Mouse (Mus musculus) heart, embryonic 13.5 days (tissue): Measurements from ENCODE around the gene Mylip. TPM values are rescaled to one million over a fixed set of nuclear protein-coding genes. Genes with fewer than 3 reads are reported as not detected.

Experiments used
- ATAC-seq: fragments of 200-750 bp; cut with Nextera tagmentation; 2 replicates; pipeline ENCODE4 v1.8.0; 2017; ENCODE audit warnings: moderate TSS enrichment; ENCODE audit not compliant: insufficient number of reproducible peaks, low FRiP score, low TSS enrichment; ENCODE audit errors: extremely low read depth
- H3K27ac ChIP-seq: fragments of 300-500 bp; sonication (generic); replicated peaks from 2 replicates; pipeline ENCODE4 v1.5.1; 2015; ENCODE audit warnings: moderate library complexity, mild to moderate bottlenecking, inconsistent platforms
- H3K27me3 ChIP-seq: fragments of 300-500 bp; sonication (generic); replicated peaks from 2 replicates; pipeline ENCODE4 v1.6.1; 2015; ENCODE audit warnings: mild to moderate bottlenecking, inconsistent platforms
- H3K36me3 ChIP-seq: fragments of 300-500 bp; sonication (generic); 2 replicates; pipeline ENCODE4 v1.6.1; 2015; ENCODE audit warnings: mild to moderate bottlenecking, inconsistent platforms
- H3K4me1 ChIP-seq: fragments of 300-500 bp; sonication (generic); 2 replicates; pipeline ENCODE4 v1.6.1; 2015; ENCODE audit warnings: inconsistent platforms
- H3K4me2 ChIP-seq: fragments of 300-500 bp; sonication (generic); 2 replicates; pipeline ENCODE4 v1.6.1; 2015; ENCODE audit warnings: inconsistent platforms, mild to moderate bottlenecking, moderate library complexity
- H3K4me3 ChIP-seq: fragments of 300-500 bp; sonication (generic); 2 replicates; pipeline ENCODE4 v1.5.1; 2015; ENCODE audit warnings: moderate library complexity, mild to moderate bottlenecking, inconsistent platforms
- H3K9ac ChIP-seq: fragments of 300-500 bp; sonication (generic); 2 replicates; pipeline ENCODE4 v1.6.1; 2015; ENCODE audit warnings: inconsistent platforms, mild to moderate bottlenecking, moderate library complexity
- H3K9me3 ChIP-seq: fragments of 300-500 bp; sonication (generic); 2 replicates; pipeline ENCODE4 v1.6.1; 2016; ENCODE audit warnings: inconsistent platforms
- WGBS: fragments of 180-500 bp; shearing (Covaris S2); methylation state at CpG from one replicate; pipeline ENCODE4 v1.1.7; 2015; ENCODE audit warnings: mixed read lengths; 5-methylcytosine and 5-hydroxymethylcytosine counted together
- polyA plus RNA-seq: library from polyadenylated mRNA; unstranded; fragments of >200 nt; fragmentation: Nextera tagmentation; extraction: Ambion mirVana; gene quantifications from 2 replicates; pipeline ENCODE4 v1.2.1, GENCODE M21; 2015

The Mylip gene
- polyA plus RNA-seq, 1 experiment from 2014 or later, result 8.1 TPM

DNA sequence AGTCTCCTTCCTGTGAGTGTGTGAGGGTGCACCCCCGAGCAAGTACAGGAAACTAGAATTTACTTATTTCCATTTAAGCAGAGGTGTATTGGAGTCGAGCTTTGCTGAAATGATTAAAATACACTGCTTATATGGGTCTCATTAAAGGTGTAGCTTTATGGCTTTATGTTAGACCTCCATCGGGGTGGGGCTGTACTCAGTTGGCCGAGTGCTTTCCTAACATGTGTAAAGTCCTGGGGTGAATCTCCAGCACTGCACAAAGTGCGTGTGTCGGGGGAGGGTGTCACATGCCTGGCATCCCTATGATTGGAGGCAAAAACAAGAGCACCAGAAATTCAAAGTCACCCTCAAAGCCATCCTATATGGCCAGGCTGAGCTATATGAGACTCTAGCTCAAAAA is 49.3 kb downstream of the Mylip start:
- Histone ChIP-seq H3K4me1 (peaks cover 24% of the 10 kb centered on the region), H3K36me3 (no peaks in the 10 kb centered on the region), H3K9me3 (no peaks in the 10 kb centered on the region), H3K4me2 (no peak overlapping the region), H3K9ac (no peak overlapping the region), H3K27ac (no peak overlapping the region), H3K4me3 (no peak overlapping the region), H3K27me3 (no peaks in the 10 kb centered on the region)
- WGBS, result 76% methylated on average over 6 of the region's 6 CpGs
- ATAC-seq, result no peak

DNA sequence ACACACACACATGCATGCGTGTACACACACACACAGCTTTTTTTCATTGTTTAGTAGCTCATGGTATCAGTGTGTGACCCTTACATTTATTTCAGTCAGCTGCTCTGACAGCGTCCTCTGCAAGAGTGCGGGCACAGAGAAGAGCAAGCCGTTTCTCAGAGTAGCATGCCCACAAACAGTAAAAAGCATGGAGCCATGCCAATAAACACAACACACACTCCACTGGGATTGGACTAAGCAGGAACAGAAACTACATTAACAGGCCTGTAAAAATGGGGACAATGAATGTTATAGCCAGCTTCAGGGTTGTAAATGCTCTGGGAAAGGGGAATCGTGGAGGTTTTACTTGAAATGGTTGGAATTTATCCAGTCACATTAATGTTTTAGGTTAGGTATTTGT is 50.7 kb downstream of the Mylip start:
- Histone ChIP-seq H3K27me3 (no peaks in the 10 kb centered on the region), H3K9ac (no peak overlapping the region)
- WGBS, result 65% methylated on average over 5 of the region's 5 CpGs

DNA sequence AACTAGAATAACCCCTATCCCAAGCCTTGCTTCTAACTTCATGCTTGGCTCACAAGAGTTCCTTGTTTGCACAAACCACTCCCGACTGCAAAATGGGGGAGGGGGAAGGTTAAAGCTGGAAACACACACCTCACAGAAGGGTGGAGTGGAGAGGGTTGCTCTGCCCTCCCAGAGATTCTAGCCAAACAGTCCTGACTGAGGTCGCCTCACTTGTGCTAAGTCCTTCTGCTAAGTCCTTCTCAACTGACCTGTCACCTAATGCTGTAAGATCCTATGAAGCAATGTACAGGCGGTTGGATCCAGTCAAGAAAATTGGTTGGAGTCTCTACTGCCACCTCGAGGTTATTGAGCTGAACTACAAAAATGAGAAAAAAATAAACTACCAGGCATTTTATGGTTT is 52.9 kb downstream of the Mylip start:
- no peak for ATAC-seq
- H3K4me1 ChIP-seq, result peaks cover 12% of the 10 kb centered on the region; the same call in 1 of the 2 replicates
- H3K9me3 ChIP-seq, result no peaks in the 10 kb centered on the region

More for the DNA sequence above, 50.7 kb downstream of the Mylip start:
- peaks cover 15% of the 10 kb centered on the region for H3K4me1 ChIP-seq
- no peak overlapping the region for H3K4me2 ChIP-seq
- no peak overlapping the region for H3K27ac ChIP-seq
- H3K4me3 ChIP-seq, result no peak overlapping the region
- no peaks in the 10 kb centered on the region for H3K36me3 ChIP-seq
- ATAC-seq, result no peak
- H3K9me3 ChIP-seq, result no peaks in the 10 kb centered on the region

DNA sequence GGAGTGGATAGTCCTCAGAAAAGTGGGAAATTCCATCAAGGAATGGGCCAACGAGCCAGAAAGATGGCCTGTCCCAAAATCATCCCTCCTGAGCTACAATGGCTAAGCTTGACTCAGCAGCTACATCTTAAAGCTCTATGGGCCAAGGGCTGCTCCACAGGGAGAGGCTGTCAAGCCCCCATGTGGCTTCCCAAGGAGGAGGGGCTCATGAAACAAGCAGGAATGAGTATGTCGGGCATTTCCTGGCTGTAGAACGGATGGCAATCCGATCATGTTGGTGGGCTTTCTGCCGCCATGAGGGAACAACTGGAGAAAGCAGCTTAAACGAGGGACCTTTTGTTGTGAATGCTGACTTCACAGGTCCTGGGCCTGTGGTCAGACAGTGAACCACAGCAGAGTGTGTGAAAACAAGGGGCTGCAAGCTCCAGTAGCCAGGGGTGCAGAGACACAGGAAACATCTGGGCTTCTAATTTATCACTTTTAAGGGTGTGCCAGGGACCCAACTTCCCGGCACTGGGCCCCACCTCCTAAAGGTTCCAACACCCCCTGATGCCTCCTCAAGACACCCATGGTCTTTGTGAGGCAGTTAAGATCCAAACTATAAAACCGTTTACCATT is 53.5 kb downstream of the Mylip start:
- WGBS, result 45% methylated on average over 8 of the region's 8 CpGs

More for the DNA sequence above, 52.9 kb downstream of the Mylip start:
- Histone ChIP-seq H3K9ac (no peak overlapping the region), H3K4me3 (no peak overlapping the region), H3K27ac (no peak overlapping the region), H3K27me3 (no peaks in the 10 kb centered on the region), H3K4me2 (no peak overlapping the region), H3K36me3 (no peaks in the 10 kb centered on the region)
- 22% methylated on average over 4 of the region's 4 CpGs for WGBS

DNA sequence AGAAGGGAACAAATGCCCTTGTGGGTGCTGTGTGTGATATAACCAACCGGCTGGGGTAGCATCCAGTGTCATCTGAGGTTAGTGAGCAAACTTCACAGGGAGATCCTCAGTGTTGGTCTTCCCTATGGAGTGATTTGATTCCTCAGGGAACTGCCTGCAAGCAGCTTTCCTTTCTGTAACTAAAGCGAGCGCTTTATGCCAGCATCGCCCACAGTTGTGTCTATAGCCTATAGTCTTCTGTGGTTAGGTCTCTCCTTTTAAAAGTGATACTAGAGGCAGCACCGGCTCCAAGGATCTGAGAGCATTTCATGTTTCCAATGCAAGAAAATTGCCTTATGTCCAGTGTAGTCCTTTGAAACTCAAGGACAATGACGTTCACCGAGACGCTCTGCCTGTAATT is 54.7 kb downstream of the Mylip start:
- H3K36me3 ChIP-seq, result no peaks in the 10 kb centered on the region
- H3K27ac ChIP-seq, result no peak overlapping the region
- H3K4me2 ChIP-seq, result no peak overlapping the region
- no peak for ATAC-seq
- H3K9ac ChIP-seq, result no peak overlapping the region
- H3K9me3 ChIP-seq, result no peaks in the 10 kb centered on the region
- no peak overlapping the region for H3K4me3 ChIP-seq
- H3K4me1 ChIP-seq, result peaks cover 12% of the 10 kb centered on the region; the same call in 1 of the 2 replicates
- WGBS, result 84% methylated on average over 8 of the region's 8 CpGs
- H3K27me3 ChIP-seq, result no peaks in the 10 kb centered on the region

More for the DNA sequence above, 53.5 kb downstream of the Mylip start:
- no peak for ATAC-seq
- Histone ChIP-seq H3K27me3 (no peaks in the 10 kb centered on the region), H3K4me3 (no peak overlapping the region), H3K27ac (no peak overlapping the region), H3K9me3 (no peaks in the 10 kb centered on the region), H3K4me1 (peaks cover 12% of the 10 kb centered on the region; the same call in 1 of the 2 replicates), H3K9ac (no peak overlapping the region), H3K4me2 (no peak overlapping the region), H3K36me3 (no peaks in the 10 kb centered on the region)

DNA sequence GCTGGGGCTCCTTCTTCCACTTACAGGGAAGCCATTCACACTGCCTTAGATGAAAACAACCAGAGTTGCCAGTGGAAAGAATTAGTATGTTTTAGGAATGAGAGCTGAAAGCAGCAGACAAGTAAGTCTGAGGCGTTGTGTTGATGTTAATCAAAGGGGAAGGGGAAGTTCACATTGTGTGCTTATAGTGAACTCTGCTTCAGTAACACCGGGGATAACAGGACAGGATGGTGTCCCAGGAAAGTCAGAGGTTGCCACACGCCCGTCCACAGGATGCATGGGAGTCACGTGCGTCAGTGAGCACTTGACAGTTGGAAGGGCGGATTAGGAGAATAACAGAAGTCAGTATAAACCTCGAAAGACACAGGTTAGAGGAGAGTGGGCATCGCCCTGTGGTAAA is 55.1 kb downstream of the Mylip start:
- WGBS, result 63% methylated on average over 9 of the region's 9 CpGs
- ATAC-seq, result no peak

DNA sequence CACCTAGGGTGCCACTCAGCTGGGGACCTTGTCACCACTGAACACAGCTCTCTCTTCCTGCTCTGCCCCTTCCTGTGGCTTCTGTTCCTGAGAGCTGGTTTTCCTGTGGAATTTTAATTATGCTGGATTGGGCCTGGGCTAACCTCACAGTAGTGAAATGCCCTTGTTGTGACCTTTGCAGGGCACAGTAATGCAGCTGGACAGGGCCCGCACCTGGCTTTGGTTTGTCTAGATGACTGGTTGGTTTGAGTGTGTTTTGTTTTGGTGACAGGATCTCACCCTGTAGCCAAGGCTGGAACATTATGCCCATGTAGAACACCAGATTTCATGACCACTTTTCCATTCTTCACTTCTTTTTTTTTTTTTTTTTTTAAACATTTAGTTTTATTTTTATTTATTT is 57.1 kb downstream of the Mylip start:
- H3K27ac ChIP-seq, result no peak overlapping the region
- no peak overlapping the region for H3K4me3 ChIP-seq
- no peak overlapping the region for H3K4me2 ChIP-seq
- no peaks in the 10 kb centered on the region; the same call in 1 of the 2 replicates for H3K9me3 ChIP-seq
- WGBS, result 60% methylated on average over 1 of the region's 1 CpGs
- no peak for ATAC-seq
- H3K9ac ChIP-seq, result no peak overlapping the region
- H3K27me3 ChIP-seq, result no peaks in the 10 kb centered on the region
- no peaks in the 10 kb centered on the region for H3K36me3 ChIP-seq
- H3K4me1 ChIP-seq, result peaks cover 12% of the 10 kb centered on the region; the same call in 1 of the 2 replicates

More for the DNA sequence above, 55.1 kb downstream of the Mylip start:
- Histone ChIP-seq H3K27me3 (no peaks in the 10 kb centered on the region), H3K9me3 (no peaks in the 10 kb centered on the region), H3K27ac (no peak overlapping the region), H3K9ac (no peak overlapping the region), H3K4me1 (peaks cover 12% of the 10 kb centered on the region; the same call in 1 of the 2 replicates), H3K4me2 (no peak overlapping the region), H3K4me3 (no peak overlapping the region), H3K36me3 (no peaks in the 10 kb centered on the region)

DNA sequence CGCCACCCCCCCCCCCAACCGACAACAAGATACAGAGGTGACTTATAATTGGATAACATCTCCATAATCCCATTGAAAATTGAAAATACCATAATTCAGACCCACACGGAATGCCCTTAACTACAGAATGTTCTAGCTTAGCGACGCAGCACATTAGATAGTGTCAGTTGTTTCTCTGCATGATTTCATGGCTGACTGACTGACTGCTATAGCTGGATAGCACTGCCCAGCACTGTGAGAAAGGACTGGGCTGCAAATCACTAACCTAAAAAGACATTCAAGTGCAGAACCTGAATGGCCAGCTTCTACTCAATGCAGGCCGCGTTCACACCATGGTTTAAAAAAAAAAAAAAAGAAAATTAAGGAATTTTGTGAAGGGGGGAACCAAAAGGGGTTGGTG is 62.9 kb downstream of the Mylip start:
- 84% methylated on average over 7 of the region's 7 CpGs for WGBS
- H3K27ac ChIP-seq, result no peak overlapping the region
- no peak for ATAC-seq
- H3K9ac ChIP-seq, result no peak overlapping the region
- no peak overlapping the region for H3K4me2 ChIP-seq
- peaks cover 35% of the 10 kb centered on the region for H3K4me1 ChIP-seq
- H3K27me3 ChIP-seq, result no peaks in the 10 kb centered on the region
- H3K36me3 ChIP-seq, result no peaks in the 10 kb centered on the region
- H3K9me3 ChIP-seq, result no peaks in the 10 kb centered on the region; the same call in 1 of the 2 replicates
- no peak overlapping the region for H3K4me3 ChIP-seq

DNA sequence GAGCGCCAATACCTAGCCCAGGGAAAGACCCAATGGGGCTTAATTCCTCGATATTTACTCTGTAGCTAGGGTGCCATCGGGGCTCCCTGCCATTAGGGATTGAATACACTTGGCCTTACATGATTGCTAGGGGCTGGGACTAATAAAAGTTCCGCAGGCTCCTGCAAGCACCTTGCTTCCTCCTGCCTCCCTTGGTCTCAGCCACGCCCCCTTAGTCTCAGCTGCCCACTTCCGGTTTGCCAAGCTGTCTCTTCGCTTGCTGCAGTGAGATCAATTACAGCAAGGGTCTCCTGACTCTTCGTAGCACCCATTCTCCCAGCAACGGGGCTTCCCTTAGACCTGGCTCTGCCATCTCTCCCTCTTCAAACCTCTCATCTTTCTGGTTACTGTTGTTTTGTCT is 63.5 kb downstream of the Mylip start:
- no peaks in the 10 kb centered on the region for H3K27me3 ChIP-seq
- H3K27ac ChIP-seq, result no peak overlapping the region
- no peak overlapping the region for H3K4me2 ChIP-seq
- H3K4me3 ChIP-seq, result no peak overlapping the region
- 65% methylated on average over 9 of the region's 9 CpGs for WGBS
- no peaks in the 10 kb centered on the region; the same call in 1 of the 2 replicates for H3K9me3 ChIP-seq
- H3K36me3 ChIP-seq, result no peaks in the 10 kb centered on the region
- H3K4me1 ChIP-seq, result peaks cover 35% of the 10 kb centered on the region
- ATAC-seq, result no peak
- no peak overlapping the region for H3K9ac ChIP-seq

DNA sequence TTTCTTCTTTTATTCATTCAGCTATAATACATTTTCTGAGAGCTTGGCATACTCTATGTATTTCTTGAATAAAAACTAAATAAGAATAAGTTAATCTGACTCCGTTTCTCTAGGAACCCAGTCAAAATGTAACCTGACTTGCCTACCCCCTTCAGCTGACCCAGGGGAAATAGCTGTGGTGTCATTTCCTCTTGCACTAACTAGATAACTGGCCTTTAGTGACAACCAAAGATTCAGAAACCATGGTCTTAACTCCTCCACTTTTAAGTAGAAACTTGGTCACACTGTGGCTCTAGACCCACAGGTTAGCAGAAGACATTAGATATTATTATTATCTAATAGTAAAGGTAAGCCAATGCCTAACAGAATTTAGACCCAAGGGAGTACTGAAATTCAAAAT is 64.5 kb downstream of the Mylip start:
- H3K9me3 ChIP-seq, result no peaks in the 10 kb centered on the region; the same call in 1 of the 2 replicates
- H3K4me2 ChIP-seq, result no peak overlapping the region
- no peak overlapping the region for H3K9ac ChIP-seq
- H3K4me3 ChIP-seq, result no peak overlapping the region
- H3K27me3 ChIP-seq, result no peaks in the 10 kb centered on the region
- peak overlapping the region; percentile 8; the same call in 1 of the 2 replicates for H3K27ac ChIP-seq
- peaks cover 35% of the 10 kb centered on the region for H3K4me1 ChIP-seq
- no peaks in the 10 kb centered on the region for H3K36me3 ChIP-seq
- 61% methylated on average over 1 of the region's 1 CpGs for WGBS
- no peak for ATAC-seq

DNA sequence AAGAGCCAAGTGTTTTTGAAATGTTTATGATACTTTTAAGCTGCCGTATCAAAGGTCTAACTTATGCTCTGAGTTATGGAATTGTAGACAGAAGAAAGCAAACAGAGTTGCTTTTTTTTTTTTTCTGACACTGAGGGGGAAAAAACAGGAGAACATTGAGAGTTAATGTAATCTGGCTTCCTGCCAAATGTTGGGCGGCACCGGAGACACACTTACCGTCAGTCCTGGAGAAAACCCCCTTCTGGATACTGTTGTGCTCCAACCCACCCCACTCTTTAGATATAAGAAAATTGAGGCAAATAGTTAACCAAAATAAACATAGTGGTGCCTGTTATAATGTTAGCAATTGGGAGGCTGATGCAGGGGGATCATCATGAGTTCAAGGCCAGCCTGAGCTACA is 65.1 kb downstream of the Mylip start:
- Histone ChIP-seq H3K27me3 (no peaks in the 10 kb centered on the region), H3K36me3 (no peaks in the 10 kb centered on the region), H3K9ac (peak overlapping the region; percentile 69; the same call in 1 of the 2 replicates), H3K4me2 (peak overlapping the region; percentile 49), H3K27ac (peak overlapping the region; percentile 81), H3K9me3 (no peaks in the 10 kb centered on the region; the same call in 1 of the 2 replicates), H3K4me3 (0 out of 2 replicates have a peak overlapping the region, but pooled peaks have one; percentile 10), H3K4me1 (peaks cover 35% of the 10 kb centered on the region)
- no peak for ATAC-seq
- 16% methylated on average over 4 of the region's 4 CpGs for WGBS
